Mouse (Mus musculus) spleen, adult 2 months (tissue): ENCODE results near the gene Reep6.

Experiments
- CTCF ChIP-seq: fragments of 200-500 bp; IDR thresholded peaks from 2 replicates; pipeline ENCODE4 v1.5.1; 2011; ENCODE audit warnings: mild to moderate bottlenecking, inconsistent platforms; ENCODE audit not compliant: insufficient read depth, insufficient read length, insufficient replicate concordance; ENCODE audit errors: extremely low read depth
- POLR2A ChIP-seq: fragments of 200-500 bp; IDR thresholded peaks from 2 replicates; pipeline ENCODE4 v1.6.1; 2011; ENCODE audit warnings: low read depth, low read length, inconsistent platforms

DNA sequence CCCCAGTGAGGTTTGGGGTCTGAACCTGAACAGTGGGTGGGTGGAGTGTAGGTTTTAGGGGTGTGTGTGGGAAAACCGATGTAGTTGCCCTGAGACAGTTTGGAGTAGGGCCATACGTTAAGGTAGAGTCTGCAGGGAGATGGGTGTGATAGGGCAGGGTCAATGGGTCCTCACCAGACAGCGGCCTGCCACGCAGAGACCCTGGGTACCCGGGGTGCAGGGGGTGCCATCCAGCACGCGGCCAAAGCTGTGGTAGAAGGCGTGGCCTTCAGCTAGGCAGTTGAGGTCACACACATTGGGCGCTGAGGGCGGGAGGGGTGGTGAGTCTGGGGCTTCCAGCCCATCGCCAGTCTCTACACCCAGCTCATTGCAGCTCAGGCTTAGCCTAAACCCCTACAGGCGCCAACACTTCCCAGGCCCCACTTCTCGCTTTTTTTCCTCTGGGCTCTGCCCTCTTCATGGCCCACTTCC is 13.7 kb downstream of the Reep6 start:
- TF ChIP-seq POLR2A: no peak
- TF ChIP-seq CTCF: no peak
